Mouse (Mus musculus): ENCODE data around the gene Ogfod2.

- TF ChIP-seq CTCF (IDR thresholded peaks at IDR 0.05; ENCODE audit: control insufficient read depth, insufficient read depth, insufficient read length) (no peak), USF1 (IDR thresholded peaks at IDR 0.05; ENCODE audit: low read depth) (no peak)
Measured at GRCm38 (mm10) chr5:124083850-124084587, 28.1 kb upstream of the Ogfod2 start.

Data from C2C12 (cell line).